Mouse (Mus musculus) megakaryocyte progenitor cell, adult 5-6 weeks (primary cell): Measurements from ENCODE around the gene Usp42. TPM values are rescaled to one million over a fixed set of nuclear protein-coding genes. Genes with fewer than 3 reads are reported as not detected.

Source experiments
- total RNA-seq, 2 experiments: library from RNA; stranded (forward) in 1 of 2; stranded (reverse) in 1 of 2; fragments of 157-497, 149-512 nt in 1 of 2; fragments of 200-1000 nt in 1 of 2; gene quantifications; 2 replicates each; pipeline versions ENCODE4 v1.2.3 to v1.2.4; 2015 to 2017

Usp42 gene
- total RNA-seq, 2 experiments from 2014 or later = 10.0 to 26.4 TPM

Other genes with a start within 250 kb of the Usp42 start
- gene Rac1, start 204.2 kb downstream of the Usp42 start, total RNA-seq (2015) = 654 and 681 TPM in 2 replicates
- gene Rac1, start 204.2 kb downstream of the Usp42 start, total RNA-seq (2017) = 85.9 and 114 TPM in 2 replicates
- 10.4 and 15.7 TPM in 2 replicates for gene Cyth3, start 109.8 kb downstream of the Usp42 start, total RNA-seq (2015)
- 8.8 and 17.4 TPM in 2 replicates for gene Cyth3, start 109.8 kb downstream of the Usp42 start, total RNA-seq (2017)
- 22.1 and 22.7 TPM in 2 replicates for gene Eif2ak1, start 85.5 kb upstream of the Usp42 start, total RNA-seq (2015)
- 34.2 and 35.2 TPM in 2 replicates for gene Eif2ak1, start 85.5 kb upstream of the Usp42 start, total RNA-seq (2017)
- not detected in 2 replicates for gene Ankrd61, start 165.4 kb upstream of the Usp42 start, total RNA-seq (2015)
- gene Ankrd61, start 165.4 kb upstream of the Usp42 start, total RNA-seq (2017) = not detected in 2 replicates
- gene Aimp2, start 177.6 kb upstream of the Usp42 start, total RNA-seq (2015) = 62.4 and 71.2 TPM in 2 replicates
- gene Aimp2, start 177.6 kb upstream of the Usp42 start, total RNA-seq (2017) = 74.0 and 86.7 TPM in 2 replicates
- gene Pms2, start 177.7 kb upstream of the Usp42 start, total RNA-seq (2015) = 20.4 and 29.3 TPM in 2 replicates
- 26.5 and 38.3 TPM in 2 replicates for gene Pms2, start 177.7 kb upstream of the Usp42 start, total RNA-seq (2017)
- gene Gm42421, start 195.9 kb upstream of the Usp42 start, total RNA-seq (2015) = 1.2 and 1.5 TPM in 2 replicates
- gene Gm42421, start 195.9 kb upstream of the Usp42 start, total RNA-seq (2017) = 0.64 TPM in 1 of 2 replicates, not detected in the other
- gene Rsph10b, start 200.8 kb upstream of the Usp42 start, total RNA-seq (2015) = 0.32 TPM in 1 of 2 replicates, not detected in the other
- not detected in 2 replicates for gene Rsph10b, start 200.8 kb upstream of the Usp42 start, total RNA-seq (2017)